Mouse (Mus musculus) spleen, adult 2 months (tissue): ENCODE measurements around the gene Cpox.

Experiments used
- CTCF ChIP-seq: fragments of 200-500 bp; IDR thresholded peaks from 2 replicates; pipeline ENCODE4 v1.5.1; 2011; ENCODE audit warnings: mild to moderate bottlenecking, inconsistent platforms; ENCODE audit not compliant: insufficient read depth, insufficient read length, insufficient replicate concordance; ENCODE audit errors: extremely low read depth
- POLR2A ChIP-seq: fragments of 200-500 bp; IDR thresholded peaks from 2 replicates; pipeline ENCODE4 v1.6.1; 2011; ENCODE audit warnings: low read depth, low read length, inconsistent platforms

GRCm38 (mm10) chr16:58623114-58623513, 47.0 kb upstream of the Cpox start:
- TF ChIP-seq POLR2A = no peak
- no peak for TF ChIP-seq CTCF
